Mouse (Mus musculus) retina, adult 2 months (tissue): Measurements from ENCODE around the gene Tacc2.

ENCODE experiments used
- DNase-seq: peaks from one replicate; pipeline ENCODE4 v3.0.0-alpha.2; 2012; ENCODE audit warnings: low read depth, low spot score

Gene Tacc2

GRCm38 (mm10) chr7:130690869-130691268, 113.6 kb downstream of the Tacc2 start:
- DNase-seq: no peak

- no peak for DNase-seq
Measured at GRCm38 (mm10) chr7:130691931-130692330, 114.7 kb downstream of the Tacc2 start.

GRCm38 (mm10) chr7:130692392-130692942, 115.2 kb downstream of the Tacc2 start:
- DNase-seq: no peak

GRCm38 (mm10) chr7:130692943-130693799, 115.9 kb downstream of the Tacc2 start:
- DNase-seq: no peak

GRCm38 (mm10) chr7:130693800-130694193, 116.6 kb downstream of the Tacc2 start:
- no peak for DNase-seq

- no peak for DNase-seq
Measured at GRCm38 (mm10) chr7:130695669-130696338, 118.6 kb downstream of the Tacc2 start.

GRCm38 (mm10) chr7:130696347-130697234, 119.4 kb downstream of the Tacc2 start:
- DNase-seq: no peak

- DNase-seq: no peak
Measured at GRCm38 (mm10) chr7:130698480-130698879, 121.2 kb downstream of the Tacc2 start.

GRCm38 (mm10) chr7:130701336-130701735, 124.1 kb downstream of the Tacc2 start:
- DNase-seq: no peak

GRCm38 (mm10) chr7:130705230-130705629, 128.0 kb downstream of the Tacc2 start:
- DNase-seq: no peak

- DNase-seq: no peak
Measured at GRCm38 (mm10) chr7:130708940-130709339, 131.7 kb downstream of the Tacc2 start.

GRCm38 (mm10) chr7:130709372-130710274, 132.4 kb downstream of the Tacc2 start:
- DNase-seq: no peak

- no peak for DNase-seq
Measured at GRCm38 (mm10) chr7:130711851-130712250, 134.6 kb downstream of the Tacc2 start.

GRCm38 (mm10) chr7:130713319-130713718, 136.1 kb downstream of the Tacc2 start:
- DNase-seq: no peak

- no peak for DNase-seq
Measured at GRCm38 (mm10) chr7:130715467-130715866, 138.2 kb downstream of the Tacc2 start.

- no peak for DNase-seq
Measured at GRCm38 (mm10) chr7:130716341-130716740, 139.1 kb downstream of the Tacc2 start.

GRCm38 (mm10) chr7:130716989-130717388, 139.8 kb downstream of the Tacc2 start:
- DNase-seq: no peak

- no peak for DNase-seq
Measured at GRCm38 (mm10) chr7:130719931-130720598, 142.8 kb downstream of the Tacc2 start.

GRCm38 (mm10) chr7:130720646-130721335, 143.6 kb downstream of the Tacc2 start:
- no peak for DNase-seq
